Mouse (Mus musculus): ENCODE results near the gene Gm6760.

Gene Gm6760

DNA sequence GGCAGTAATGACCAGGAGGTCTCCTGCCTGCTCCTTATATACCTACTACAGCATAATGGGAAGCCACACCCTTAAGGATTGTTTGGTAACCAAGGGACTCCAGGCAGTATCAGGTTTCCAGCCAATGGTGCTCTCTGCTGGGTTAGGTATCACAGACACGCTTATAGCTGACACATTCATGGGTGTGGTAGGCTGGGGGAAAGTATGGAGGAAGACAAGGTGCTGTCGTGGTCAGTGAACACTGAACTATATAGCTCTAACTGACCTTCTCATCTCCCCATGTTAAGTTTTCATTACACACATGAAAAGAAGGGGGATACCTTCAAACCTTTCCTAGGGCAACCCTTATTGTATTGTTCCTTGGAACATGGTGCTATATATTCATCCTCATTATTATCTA lies at the start of gene Gm6760:
Gene Gm6760, minus strand, starts transcription at position 101 of the 400 bp plus-strand sequence.
- DNase-seq (ENCODE audit: extremely low read depth, low read depth): no peak

DNA sequence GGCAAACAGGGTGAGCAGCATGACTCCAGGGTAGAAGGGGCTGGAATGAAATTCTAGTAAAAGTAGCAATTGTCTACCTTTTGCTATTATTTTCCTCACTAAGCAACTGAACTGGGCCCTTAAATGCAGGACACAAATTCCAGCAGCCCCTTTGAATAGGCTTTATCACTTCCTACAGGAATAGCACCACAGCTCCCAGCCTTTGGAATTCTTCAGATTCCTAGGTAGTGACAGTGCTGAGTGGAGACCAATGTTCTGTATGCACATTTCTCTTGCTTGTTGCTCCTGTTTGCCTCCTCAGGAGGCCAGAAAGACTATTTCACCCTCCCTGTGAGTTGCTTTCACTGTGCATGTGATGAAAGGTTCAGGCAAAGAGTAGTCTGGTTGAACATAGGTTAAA lies 29.2 kb upstream of the Gm6760 start:
- no peak for DNase-seq (ENCODE audit: extremely low read depth, low read depth)

DNA sequence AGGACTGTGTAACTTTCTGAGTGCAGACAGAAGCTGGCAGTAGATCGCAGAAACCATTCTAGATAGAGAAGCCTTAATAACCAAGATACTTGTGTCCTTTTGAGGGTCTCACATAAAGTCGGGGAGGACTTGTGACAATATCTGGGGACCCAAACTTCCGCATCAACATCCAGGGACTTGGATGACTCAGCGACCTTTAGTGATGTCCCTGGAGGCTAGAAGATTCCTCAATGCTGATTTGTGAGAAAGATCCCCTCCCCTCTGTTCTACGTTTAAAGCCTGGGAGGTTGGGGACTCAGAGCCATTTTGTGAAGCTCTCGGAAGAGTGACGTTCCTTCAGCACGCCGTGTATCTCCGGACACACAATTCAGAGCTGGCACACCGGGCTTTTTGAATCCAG lies 21.2 kb upstream of the Gm6760 start, which contains the start of gene 3830417A13Rik:
Gene 3830417A13Rik, plus strand, starts transcription at position 301 of the 400 bp plus-strand sequence.
- DNase-seq (ENCODE audit: extremely low read depth, low read depth): no peak
